Mouse (Mus musculus) forebrain, embryonic 15.5 days (tissue): ENCODE data around the gene Nploc4. TPM values are rescaled to one million over a fixed set of nuclear protein-coding genes. Genes with fewer than 3 reads are reported as not detected.

Experiments used
- ATAC-seq: fragments of 200-750 bp; cut with Nextera tagmentation; replicated peaks from 2 replicates; pipeline ENCODE4 v1.8.0; 2017; ENCODE audit warnings: mild to moderate bottlenecking, moderate TSS enrichment, moderate library complexity
- H3K27ac ChIP-seq: fragments of 300-500 bp; sonication (generic); replicated peaks from 2 replicates; pipeline ENCODE4 v1.5.1; 2015; ENCODE audit warnings: mild to moderate bottlenecking, inconsistent platforms
- H3K27me3 ChIP-seq: fragments of 300-500 bp; sonication (generic); 2 replicates; pipeline ENCODE4 v1.6.1; 2015; ENCODE audit warnings: inconsistent platforms
- H3K36me3 ChIP-seq: fragments of 300-500 bp; sonication (generic); 2 replicates; pipeline ENCODE4 v1.6.1; 2015; ENCODE audit warnings: mild to moderate bottlenecking, inconsistent platforms
- H3K4me1 ChIP-seq: fragments of 300-500 bp; sonication (generic); 2 replicates; pipeline ENCODE4 v1.6.1; 2015; ENCODE audit warnings: inconsistent platforms
- H3K4me2 ChIP-seq: fragments of 300-500 bp; sonication (generic); replicated peaks from 2 replicates; pipeline ENCODE4 v1.6.1; 2015; ENCODE audit warnings: mild to moderate bottlenecking, inconsistent platforms
- H3K4me3 ChIP-seq: fragments of 300-500 bp; sonication (generic); 2 replicates; pipeline ENCODE4 v1.5.1; 2015; ENCODE audit warnings: mild to moderate bottlenecking, inconsistent platforms
- H3K9ac ChIP-seq: fragments of 300-500 bp; sonication (generic); replicated peaks from 2 replicates; pipeline ENCODE4 v1.6.1; 2015; ENCODE audit warnings: mild to moderate bottlenecking, inconsistent platforms
- H3K9me3 ChIP-seq: fragments of 300-500 bp; sonication (generic); 2 replicates; pipeline ENCODE4 v1.6.1; 2016; ENCODE audit warnings: inconsistent platforms
- WGBS: fragments of 180-500 bp; shearing (Covaris S2); methylation state at CpG from one replicate; pipeline ENCODE4 v1.1.7; 2015; ENCODE audit warnings: mixed read lengths; 5-methylcytosine and 5-hydroxymethylcytosine counted together
- polyA plus RNA-seq: library from polyadenylated mRNA; unstranded; fragments of >200 nt; fragmentation: Nextera tagmentation; extraction: Ambion mirVana; gene quantifications from 2 replicates; pipeline ENCODE4 v1.2.1, GENCODE M21; 2015

Gene Nploc4
- polyA plus RNA-seq, 1 experiment from 2014 or later, result 34.8 TPM

DNA sequence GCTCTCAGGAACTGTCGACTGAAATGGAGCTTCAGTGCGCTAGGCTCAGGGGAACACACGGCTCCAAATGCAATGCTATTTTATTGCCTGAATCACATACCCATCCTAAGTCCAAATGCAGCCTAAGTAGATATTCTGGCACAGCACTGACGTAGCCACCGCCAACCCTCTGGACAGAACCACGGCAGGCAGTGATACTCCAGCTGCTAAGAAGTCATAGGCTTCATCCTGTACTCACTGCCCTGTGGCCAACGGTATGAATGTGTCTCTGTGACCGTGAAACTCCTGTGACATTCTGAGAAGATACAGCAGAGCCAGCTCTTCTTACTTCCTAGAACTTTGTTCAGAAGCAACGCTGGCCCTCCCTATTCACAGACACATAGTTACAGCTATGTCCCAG, 48.9 kb downstream of the Nploc4 start:
- H3K9me3 ChIP-seq, result no peaks in the 10 kb centered on the region
- WGBS, result 95% methylated on average over 9 of the region's 9 CpGs

GRCm38 (mm10) chr11:120387157-120387556, 50.4 kb downstream of the Nploc4 start:
- no peak overlapping the region for H3K27ac ChIP-seq
- WGBS, result 74% methylated on average over 2 of the region's 2 CpGs
- no peaks in the 10 kb centered on the region for H3K9me3 ChIP-seq
- H3K36me3 ChIP-seq, result peaks cover 64% of the 10 kb centered on the region
- no peak overlapping the region for H3K4me3 ChIP-seq
- H3K4me1 ChIP-seq, result no peaks in the 10 kb centered on the region
- no peak overlapping the region for H3K9ac ChIP-seq
- H3K4me2 ChIP-seq, result no peak overlapping the region
- H3K27me3 ChIP-seq, result no peaks in the 10 kb centered on the region
- no peak for ATAC-seq

More for the DNA sequence above, 48.9 kb downstream of the Nploc4 start:
- Histone ChIP-seq H3K4me2 (no peak overlapping the region), H3K36me3 (peaks cover 58% of the 10 kb centered on the region), H3K27ac (no peak overlapping the region), H3K27me3 (no peaks in the 10 kb centered on the region), H3K9ac (no peak overlapping the region), H3K4me1 (no peaks in the 10 kb centered on the region), H3K4me3 (no peak overlapping the region)
- ATAC-seq, result no peak

DNA sequence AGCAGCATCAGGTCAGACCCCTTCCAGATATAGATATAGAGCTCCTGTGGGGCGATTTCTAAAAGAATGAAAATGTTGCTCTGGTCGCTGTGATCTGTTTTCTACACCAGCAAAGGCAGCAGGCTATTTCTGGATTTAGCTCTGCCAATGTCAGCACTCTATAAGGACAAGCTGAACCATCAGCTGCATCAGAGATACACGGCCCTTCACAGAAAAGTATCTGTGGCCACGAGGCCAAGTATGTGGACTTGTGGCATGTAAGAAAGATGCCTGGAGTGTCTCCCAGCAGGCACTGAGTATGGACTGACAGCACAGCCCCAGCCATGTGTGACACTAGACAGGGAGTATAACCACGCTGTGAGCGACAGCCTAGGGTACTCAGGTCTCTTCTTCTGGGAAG, 50.9 kb downstream of the Nploc4 start:
- H3K27me3 ChIP-seq, result no peaks in the 10 kb centered on the region
- 96% methylated on average over 6 of the region's 6 CpGs for WGBS
- ATAC-seq, result no peak
- no peaks in the 10 kb centered on the region for H3K4me1 ChIP-seq
- no peak overlapping the region for H3K27ac ChIP-seq
- H3K9ac ChIP-seq, result no peak overlapping the region
- H3K4me2 ChIP-seq, result no peak overlapping the region
- H3K4me3 ChIP-seq, result no peak overlapping the region
- no peaks in the 10 kb centered on the region for H3K9me3 ChIP-seq
- peaks cover 69% of the 10 kb centered on the region for H3K36me3 ChIP-seq

GRCm38 (mm10) chr11:120382509-120382908, 55.0 kb downstream of the Nploc4 start:
- Histone ChIP-seq H3K4me1 (peaks cover 11% of the 10 kb centered on the region), H3K9ac (no peak overlapping the region), H3K27ac (no peak overlapping the region), H3K27me3 (no peaks in the 10 kb centered on the region), H3K9me3 (no peaks in the 10 kb centered on the region), H3K4me2 (no peak overlapping the region), H3K36me3 (peaks cover 64% of the 10 kb centered on the region), H3K4me3 (no peak overlapping the region)
- ATAC-seq, result no peak
- 92% methylated on average over 9 of the region's 9 CpGs for WGBS

DNA sequence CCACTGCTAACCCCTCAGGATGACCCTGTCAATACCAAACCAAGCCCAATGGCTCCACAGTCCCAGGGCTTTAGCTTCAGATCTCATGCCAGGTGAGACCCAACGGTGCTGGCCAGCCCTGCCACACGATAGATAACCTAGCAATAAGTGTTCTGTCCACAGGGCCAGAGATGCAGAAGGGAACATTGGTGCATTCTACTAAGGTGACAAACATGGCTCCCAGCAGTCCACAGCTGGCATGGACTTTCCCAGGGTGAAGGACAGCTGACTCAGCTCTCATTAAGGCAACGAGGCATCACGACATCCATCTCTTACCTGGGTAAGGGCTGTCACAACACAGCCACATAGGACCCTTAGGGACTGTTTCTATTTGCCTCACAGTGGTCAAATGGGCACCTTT, 56.4 kb downstream of the Nploc4 start:
- Histone ChIP-seq H3K9me3 (no peaks in the 10 kb centered on the region), H3K27ac (no peak overlapping the region), H3K4me3 (no peak overlapping the region), H3K27me3 (no peaks in the 10 kb centered on the region), H3K9ac (no peak overlapping the region), H3K36me3 (peaks cover 60% of the 10 kb centered on the region), H3K4me2 (no peak overlapping the region), H3K4me1 (peaks cover 22% of the 10 kb centered on the region)
- 92% methylated on average over 4 of the region's 4 CpGs for WGBS
- no peak for ATAC-seq

- 96% methylated on average over 3 of the region's 3 CpGs for WGBS
- Histone ChIP-seq H3K9me3 (no peaks in the 10 kb centered on the region), H3K4me1 (peaks cover 22% of the 10 kb centered on the region), H3K4me2 (no peak overlapping the region), H3K4me3 (no peak overlapping the region), H3K27ac (no peak overlapping the region), H3K27me3 (no peaks in the 10 kb centered on the region), H3K9ac (no peak overlapping the region), H3K36me3 (peaks cover 57% of the 10 kb centered on the region)
- ATAC-seq, result no peak
Measured at GRCm38 (mm10) chr11:120380271-120380670, 57.2 kb downstream of the Nploc4 start.

- H3K9me3 ChIP-seq, result no peaks in the 10 kb centered on the region
- H3K27me3 ChIP-seq, result no peaks in the 10 kb centered on the region
- H3K36me3 ChIP-seq, result peaks cover 59% of the 10 kb centered on the region
- peak within 1 kb of the TSS; percentile 96 for H3K4me2 ChIP-seq
- peak within 1 kb of the TSS; percentile 59 for H3K27ac ChIP-seq
- 9% methylated on average over 54 of the region's 54 CpGs for WGBS
- peak within 1 kb of the TSS; percentile 87 for H3K9ac ChIP-seq
- peak; percentile 87 for ATAC-seq
- H3K4me1 ChIP-seq, result peaks cover 24% of the 10 kb centered on the region
- H3K4me3 ChIP-seq, result peak within 1 kb of the TSS; percentile 93
Measured at GRCm38 (mm10) chr11:120378611-120379540, 58.6 kb downstream of the Nploc4 start, which contains the start of gene Faap100. Faap100 (minus strand) TSS chr11:120378764.

DNA sequence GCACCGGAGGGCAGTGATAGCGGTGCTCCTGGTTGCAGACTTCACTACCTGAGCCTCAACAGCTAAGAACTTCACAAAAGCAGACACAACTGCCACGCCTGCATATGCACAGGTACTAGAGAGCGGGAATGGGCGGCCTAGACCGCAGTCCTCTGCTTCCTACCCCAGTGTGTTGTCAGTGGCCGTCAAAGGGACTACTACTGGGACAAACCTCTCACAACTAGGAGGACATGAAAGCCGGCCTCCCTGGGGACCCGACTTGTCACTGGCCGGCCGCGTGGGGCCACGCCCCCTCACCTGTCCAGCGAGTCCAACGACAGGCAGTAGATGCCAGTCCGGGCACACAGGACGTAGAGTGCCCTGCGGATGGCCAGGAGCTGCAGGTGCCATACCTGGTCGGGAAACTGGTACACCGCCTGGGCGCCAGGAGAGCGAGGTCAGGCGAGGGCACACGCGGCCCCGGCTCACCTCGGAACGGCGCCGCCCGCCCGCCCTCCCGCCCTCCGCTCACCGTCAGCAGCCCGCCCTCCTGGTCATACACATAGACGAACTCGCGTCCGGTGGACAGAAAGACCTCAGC, 59.4 kb downstream of the Nploc4 start:
- H3K4me2 ChIP-seq, result peak overlapping the region; percentile 96
- peak overlapping the region; percentile 87 for H3K9ac ChIP-seq
- 3% methylated on average over 40 of the region's 40 CpGs for WGBS
- peak overlapping the region; percentile 93 for H3K4me3 ChIP-seq
- no peaks in the 10 kb centered on the region for H3K27me3 ChIP-seq
- peak overlapping the region; percentile 59 for H3K27ac ChIP-seq
- peaks cover 58% of the 10 kb centered on the region for H3K36me3 ChIP-seq
- H3K4me1 ChIP-seq, result peaks cover 27% of the 10 kb centered on the region
- ATAC-seq, result peak; percentile 39
- H3K9me3 ChIP-seq, result no peaks in the 10 kb centered on the region

DNA sequence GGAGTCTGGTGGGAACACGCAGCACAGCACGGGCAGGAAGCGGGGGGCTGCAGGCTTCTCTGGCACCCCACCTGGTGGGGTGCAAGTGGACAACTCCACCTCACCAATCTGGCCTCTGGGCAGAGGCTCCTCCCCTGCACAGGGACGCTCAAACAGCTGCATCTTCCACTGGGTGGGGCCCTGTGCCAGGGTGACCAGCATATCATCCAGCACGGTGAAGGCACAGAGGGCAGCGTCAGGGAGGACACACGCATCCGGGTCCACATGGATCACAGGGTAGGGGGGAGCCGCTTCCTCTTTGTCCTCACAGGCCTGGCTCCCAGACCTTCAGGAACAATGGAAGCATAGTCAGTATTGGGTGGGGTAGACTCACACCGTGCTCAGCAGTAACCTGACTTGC, 60.2 kb downstream of the Nploc4 start:
- peak overlapping the region; percentile 87 for H3K9ac ChIP-seq
- no peak overlapping the region for H3K27ac ChIP-seq
- no peaks in the 10 kb centered on the region for H3K9me3 ChIP-seq
- WGBS, result 70% methylated on average over 10 of the region's 10 CpGs
- peaks cover 58% of the 10 kb centered on the region for H3K36me3 ChIP-seq
- H3K4me1 ChIP-seq, result peaks cover 27% of the 10 kb centered on the region
- no peak for ATAC-seq
- H3K4me3 ChIP-seq, result peak overlapping the region; percentile 93
- H3K27me3 ChIP-seq, result no peaks in the 10 kb centered on the region
- H3K4me2 ChIP-seq, result peak overlapping the region; percentile 96

GRCm38 (mm10) chr11:120376302-120377160, 61.0 kb downstream of the Nploc4 start:
- Histone ChIP-seq H3K36me3 (peaks cover 55% of the 10 kb centered on the region), H3K4me1 (peaks cover 27% of the 10 kb centered on the region), H3K4me2 (peak overlapping the region; percentile 96; the same call in 1 of the 2 replicates), H3K9ac (peak overlapping the region; percentile 87; the same call in 1 of the 2 replicates), H3K4me3 (peak overlapping the region; percentile 93), H3K9me3 (no peaks in the 10 kb centered on the region), H3K27me3 (no peaks in the 10 kb centered on the region), H3K27ac (no peak overlapping the region)
- WGBS, result 89% methylated on average over 17 of the region's 17 CpGs
- ATAC-seq, result no peak

DNA sequence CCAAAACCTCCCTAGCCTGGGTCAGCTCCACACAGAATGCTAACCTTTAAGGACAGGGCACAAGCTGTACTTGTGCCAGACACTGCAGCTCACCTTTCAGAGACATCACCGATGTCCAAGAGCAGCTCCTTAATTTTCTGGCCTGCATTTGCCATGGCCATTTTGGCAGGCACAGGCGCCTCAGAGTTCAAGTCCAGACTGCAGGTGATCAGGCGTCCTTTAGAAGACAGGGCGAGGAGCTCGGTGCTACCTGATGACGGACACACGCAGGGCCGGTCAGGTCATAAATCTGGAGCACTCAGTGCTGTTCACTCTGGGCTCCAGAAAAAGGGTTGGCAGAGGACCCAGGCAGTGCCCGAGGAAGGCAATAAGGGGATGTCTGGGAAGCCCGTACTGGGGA, 62.2 kb downstream of the Nploc4 start:
- Histone ChIP-seq H3K4me3 (no peak overlapping the region), H3K4me2 (no peak overlapping the region), H3K36me3 (peaks cover 49% of the 10 kb centered on the region), H3K27ac (no peak overlapping the region), H3K4me1 (peaks cover 27% of the 10 kb centered on the region), H3K9me3 (no peaks in the 10 kb centered on the region), H3K9ac (no peak overlapping the region), H3K27me3 (no peaks in the 10 kb centered on the region)
- ATAC-seq, result no peak
- WGBS, result 95% methylated on average over 10 of the region's 10 CpGs
